Mouse (Mus musculus) cerebellum, adult 2 months (tissue): ENCODE results near the gene 0610010F05Rik. TPM values are rescaled to one million over a fixed set of nuclear protein-coding genes. Genes with fewer than 3 reads are reported as not detected.

ENCODE experiments used
- DNase-seq, 2 experiments: peaks; one replicate each; pipeline ENCODE4 v3.0.0; 2021
- H3K27ac ChIP-seq: fragments of 200-500 bp; 2 replicates; pipeline ENCODE4 v1.5.1; 2012; ENCODE audit warnings: low read length, control low read depth, inconsistent platforms; ENCODE audit not compliant: insufficient read depth
- H3K27me3 ChIP-seq: fragments of 200-500 bp; 2 replicates; pipeline ENCODE4 v1.6.1; 2012; ENCODE audit warnings: inconsistent platforms, mild to moderate bottlenecking, low read length, moderate library complexity; ENCODE audit not compliant: control insufficient read depth, insufficient read depth
- H3K4me1 ChIP-seq: fragments of 200-500 bp; 2 replicates; pipeline ENCODE4 v1.6.1; 2011; ENCODE audit warnings: low read length; ENCODE audit not compliant: control insufficient read depth, insufficient read depth
- H3K4me3 ChIP-seq: fragments of 200-500 bp; replicated peaks from 2 replicates; pipeline ENCODE3; 2011; ENCODE audit warnings: mild to moderate bottlenecking, low read depth, low read length, control low read depth; ENCODE audit not compliant: insufficient read depth
- CTCF ChIP-seq: fragments of 200-500 bp; IDR thresholded peaks from 2 replicates; pipeline ENCODE4 v1.5.1; 2011; ENCODE audit warnings: low read depth, mild to moderate bottlenecking, control low read depth, low read length, moderate library complexity, borderline replicate concordance; ENCODE audit not compliant: insufficient read depth
- POLR2A ChIP-seq: fragments of 200-500 bp; IDR thresholded peaks from 2 replicates; pipeline ENCODE4 v1.6.1; 2011; ENCODE audit warnings: low read length, control low read depth, borderline replicate concordance; ENCODE audit not compliant: insufficient read depth
- WGBS: fragments of 180-500 bp; shearing (Covaris S2); methylation state at CpG from one replicate; pipeline ENCODE4 v1.1.7; 2018; 5-methylcytosine and 5-hydroxymethylcytosine counted together
- polyA plus RNA-seq: library from polyadenylated mRNA; depleted of rRNA; stranded (reverse); fragments of >200 nt; gene quantifications from 2 replicates; pipeline ENCODE4 v1.2.3, GENCODE M21; 2012; rRNA removed

The 0610010F05Rik gene
- polyA plus RNA-seq, 1 experiment, result 22.3 TPM

DNA sequence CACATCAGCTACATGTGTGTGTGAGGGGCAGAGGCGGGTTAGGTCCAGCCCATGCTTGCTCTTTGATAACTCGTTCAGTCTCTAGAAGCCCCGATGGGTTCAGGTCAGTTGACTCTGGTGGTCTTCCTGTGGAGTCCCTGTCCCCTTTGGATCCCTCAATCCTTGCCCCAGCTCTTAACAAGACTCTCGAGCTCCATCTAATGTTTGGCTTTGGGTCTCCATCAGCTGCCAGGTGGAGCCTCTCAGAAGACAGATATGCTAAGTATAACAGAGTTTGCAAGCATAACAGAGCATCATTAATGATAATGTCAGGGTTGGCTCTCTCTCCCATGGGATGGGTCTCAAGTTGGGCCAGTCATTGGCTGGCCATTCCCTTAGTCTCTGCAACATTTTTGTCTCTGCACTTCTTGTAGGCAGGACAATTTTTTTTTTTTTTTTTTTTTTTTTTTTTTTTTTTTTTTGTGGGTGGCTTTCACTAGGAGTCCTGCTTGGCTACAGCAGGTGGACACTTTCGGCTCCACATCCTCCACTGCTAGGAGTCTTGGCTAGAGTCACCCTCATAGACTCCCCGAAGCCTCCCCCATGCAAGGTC is 76.3 kb downstream of the 0610010F05Rik start:
- DNase-seq, result no peak
- H3K4me3 ChIP-seq, result no peak overlapping the region
- H3K27ac ChIP-seq, result no peak overlapping the region
- no peak for TF ChIP-seq CTCF
- TF ChIP-seq POLR2A, result no peak
- no peaks in the 10 kb centered on the region for H3K4me1 ChIP-seq
- no peaks in the 10 kb centered on the region for H3K27me3 ChIP-seq
- 60% methylated on average over 6 of the region's 6 CpGs for WGBS

DNA sequence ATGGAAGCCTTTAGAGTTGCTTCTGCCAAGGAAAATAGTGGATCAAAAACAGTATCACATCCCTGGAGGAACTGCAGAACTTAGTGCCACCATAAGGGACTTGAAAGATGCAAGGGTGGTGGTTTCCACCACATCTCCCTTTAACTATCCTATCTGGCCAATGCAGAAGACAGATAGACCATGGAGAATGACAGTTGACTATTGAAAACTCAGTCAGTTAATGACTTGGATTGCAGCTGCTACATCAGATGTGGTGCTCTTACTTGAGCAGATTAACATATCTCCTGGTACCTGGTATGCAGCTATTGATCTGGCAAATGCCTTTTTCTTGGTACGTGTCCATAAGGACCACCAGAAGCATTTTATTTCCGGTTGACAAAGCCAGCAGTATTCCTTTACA is 96.0 kb downstream of the 0610010F05Rik start:
- 86% methylated on average over 2 of the region's 2 CpGs for WGBS
- Histone ChIP-seq H3K4me3 (no peak overlapping the region), H3K27me3 (no peaks in the 10 kb centered on the region), H3K4me1 (no peaks in the 10 kb centered on the region), H3K27ac (no peak overlapping the region)
- no peak for DNase-seq
- TF ChIP-seq CTCF, result no peak
- no peak for TF ChIP-seq POLR2A

DNA sequence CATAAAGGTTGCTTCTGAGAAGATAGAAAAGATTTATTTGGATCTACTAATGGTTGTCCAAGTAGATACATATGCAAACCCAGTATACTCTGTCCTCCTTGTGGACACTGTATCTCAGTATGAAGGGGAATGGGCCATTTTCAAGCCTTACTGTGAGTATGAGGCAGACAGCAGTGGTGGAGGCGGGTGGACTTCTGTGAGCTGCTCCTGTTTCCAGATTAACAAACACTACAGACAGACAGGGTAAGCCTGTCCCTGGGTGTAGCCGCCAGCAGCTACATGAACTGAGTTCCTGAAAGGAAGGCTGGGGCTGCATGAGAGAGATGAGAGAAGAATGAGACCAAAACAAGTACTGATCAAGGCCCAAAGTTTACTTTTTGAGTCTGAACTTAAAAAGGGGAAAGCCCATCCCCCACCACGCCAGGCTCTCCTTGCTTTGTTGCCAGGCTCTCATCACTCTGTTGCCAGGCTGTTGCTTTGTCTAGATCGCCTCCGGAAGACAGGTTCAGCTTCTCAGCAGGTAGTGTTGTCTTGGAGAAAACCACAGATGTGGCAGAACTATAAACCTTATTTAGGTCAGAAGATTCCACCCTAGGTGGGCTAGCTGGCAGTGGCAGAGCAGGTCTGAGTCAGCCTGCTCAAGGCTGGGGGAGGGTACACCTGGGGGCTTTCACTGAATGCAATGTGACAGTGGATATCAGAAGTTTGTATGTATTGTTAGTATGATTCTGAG is 112.8 kb downstream of the 0610010F05Rik start, which contains the start of gene 1700093K21Rik:
Gene 1700093K21Rik (minus strand): TSS at position 683 of the 733 bp plus-strand sequence.
- TF ChIP-seq CTCF (no peak), POLR2A (no peak)
- no peak within 1 kb of the TSS for H3K4me3 ChIP-seq
- 39% methylated on average over 5 of the region's 5 CpGs for WGBS
- no peaks in the 10 kb centered on the region for H3K4me1 ChIP-seq
- H3K27me3 ChIP-seq, result no peaks in the 10 kb centered on the region
- no peak within 1 kb of the TSS for H3K27ac ChIP-seq
- no peak for DNase-seq

DNA sequence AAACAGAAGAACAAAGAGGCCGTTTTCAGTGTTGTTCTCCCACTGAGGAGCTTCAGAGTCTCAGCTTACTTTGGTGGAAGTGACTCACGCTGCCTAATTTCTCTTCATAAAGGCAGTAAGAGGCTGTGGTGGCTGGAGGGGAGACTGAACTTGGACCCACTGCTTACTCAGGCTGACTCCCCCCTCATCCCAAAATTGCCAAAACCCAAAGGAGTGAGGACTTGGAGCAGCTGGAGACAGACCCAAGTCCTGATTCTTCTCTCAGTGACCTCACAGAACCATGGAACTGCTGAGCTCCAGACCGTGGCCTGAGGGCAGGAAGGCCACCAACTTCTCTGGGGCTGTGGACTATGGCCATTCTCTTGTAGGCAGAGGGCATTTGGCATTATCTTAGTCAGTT is 114.5 kb downstream of the 0610010F05Rik start:
- no peak overlapping the region for H3K4me3 ChIP-seq
- no peak overlapping the region for H3K27ac ChIP-seq
- DNase-seq, result no peak
- H3K27me3 ChIP-seq, result no peaks in the 10 kb centered on the region
- no peaks in the 10 kb centered on the region for H3K4me1 ChIP-seq
- TF ChIP-seq POLR2A (no peak), CTCF (no peak)
- 76% methylated on average over 3 of the region's 3 CpGs for WGBS

DNA sequence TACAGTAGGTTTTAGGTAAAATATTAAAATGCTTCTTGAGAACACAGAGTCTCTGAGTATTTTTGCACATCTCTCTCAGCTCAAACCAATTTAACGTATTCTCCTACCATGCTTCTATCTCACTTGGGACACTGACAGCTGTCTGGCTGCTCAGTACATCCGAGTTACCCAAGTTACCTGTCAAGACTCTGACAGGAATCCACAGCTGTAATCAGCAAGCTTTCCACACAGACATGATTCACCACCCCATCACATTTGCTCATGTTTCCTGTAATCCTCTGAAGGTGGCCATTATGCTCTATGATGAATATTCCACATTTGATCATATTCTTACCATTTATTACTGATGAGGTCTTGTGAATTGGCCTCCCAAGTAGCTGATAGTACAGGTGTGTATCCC is 118.1 kb downstream of the 0610010F05Rik start:
- TF ChIP-seq CTCF (no peak), POLR2A (no peak)
- H3K27ac ChIP-seq, result no peak overlapping the region
- DNase-seq, result no peak
- 76% methylated on average over 2 of the region's 2 CpGs for WGBS
- H3K4me3 ChIP-seq, result no peak overlapping the region
- no peaks in the 10 kb centered on the region for H3K4me1 ChIP-seq
- H3K27me3 ChIP-seq, result no peaks in the 10 kb centered on the region

Other genes with a start within 250 kb of the 0610010F05Rik start
- gene Ahsa2, start 135.6 kb downstream of the 0610010F05Rik start, polyA plus RNA-seq, result 32.7 and 36.9 TPM in 2 replicates
- gene 1700093K21Rik, start 112.5 kb downstream of the 0610010F05Rik start, polyA plus RNA-seq, result 0.27 and 0.49 TPM in 2 replicates
- 9.7 and 11.4 TPM in 2 replicates for gene Pus10, start 32.0 kb upstream of the 0610010F05Rik start, polyA plus RNA-seq
- gene Pex13, start 32.3 kb upstream of the 0610010F05Rik start, polyA plus RNA-seq, result 18.5 and 19.1 TPM in 2 replicates
- gene Rel, start 137.3 kb upstream of the 0610010F05Rik start, polyA plus RNA-seq, result 1.3 and 1.5 TPM in 2 replicates